Mouse (Mus musculus) left cerebral cortex, adult 11 months (tissue): ENCODE data around the gene Zfp956.

Experiments used
- DNase-seq: peaks from one replicate; pipeline ENCODE4 v3.0.0; 2022; ENCODE audit warnings: low spot score

The Zfp956 gene

GRCm38 (mm10) chr6:47974599-47974998 lies 21.4 kb downstream of the Zfp956 start:
- no peak for DNase-seq

- peak; percentile 51 for DNase-seq
Observed at GRCm38 (mm10) chr6:47978897-47979368, 25.7 kb downstream of the Zfp956 start.

GRCm38 (mm10) chr6:47983936-47984335 lies 30.7 kb downstream of the Zfp956 start:
- DNase-seq = no peak

GRCm38 (mm10) chr6:47995661-47996060 lies 42.5 kb downstream of the Zfp956 start:
- no peak for DNase-seq

GRCm38 (mm10) chr6:48010727-48011126 lies 57.5 kb downstream of the Zfp956 start:
- no peak for DNase-seq
